Mouse (Mus musculus) gastrocnemius, postnatal 10 days (tissue): ENCODE data around the gene Fam205a1. TPM values are rescaled to one million over a fixed set of nuclear protein-coding genes. Genes with fewer than 3 reads are reported as not detected.
A peak's percentile ranks its signal among the peaks of the same experiment; 100 is the strongest.
"Not testable (repeated sequence)": the region's sequence is repeated elsewhere in the genome, so short reads cannot be mapped to it uniquely, and the experiment has no call there.

Source experiments
- DNase-seq: peaks from one replicate; pipeline ENCODE4 v3.0.0; 2021; ENCODE audit warnings: mixed read lengths
- long read RNA-seq, 2 experiments: library from polyadenylated mRNA; stranded (forward); transcript quantifications; one replicate each; pipeline ENCODE4 v2.0.0; 2021
- total RNA-seq, 2 experiments: library from RNA; stranded (reverse); gene quantifications; 2 replicates each; pipeline ENCODE4 v1.2.3; 2021

The Fam205a1 gene
- total RNA-seq: not detected
- long read RNA-seq, experiment 1: 0 reads
- long read RNA-seq, experiment 2: 0 reads

DNA sequence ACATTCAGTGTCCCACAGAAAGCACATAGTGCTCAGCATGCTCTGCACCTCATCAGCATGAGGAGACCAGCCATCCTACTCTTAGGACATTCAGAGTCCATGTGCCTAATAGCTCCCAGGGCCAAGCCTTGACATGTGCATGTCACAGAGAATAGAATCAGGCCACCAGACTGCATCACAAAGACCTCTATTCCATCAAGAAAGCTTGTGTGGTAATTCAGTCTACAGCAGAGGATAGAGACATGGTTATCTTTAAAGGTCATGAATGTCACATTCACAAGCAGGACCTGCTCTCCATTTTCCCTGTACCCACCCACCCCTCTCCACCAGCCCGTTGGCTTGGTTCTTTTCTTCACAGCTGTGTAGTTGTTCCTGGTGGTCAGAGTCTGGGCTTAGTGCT, at the start of gene Fam205a1:
Gene Fam205a1 (minus strand): TSS at position 101 of the 400 bp plus-strand sequence.
- not testable (repeated sequence) for DNase-seq

- DNase-seq: no peak
Observed at GRCm38 (mm10) chr4:42902730-42903129, 49.0 kb upstream of the Fam205a1 start.

DNA sequence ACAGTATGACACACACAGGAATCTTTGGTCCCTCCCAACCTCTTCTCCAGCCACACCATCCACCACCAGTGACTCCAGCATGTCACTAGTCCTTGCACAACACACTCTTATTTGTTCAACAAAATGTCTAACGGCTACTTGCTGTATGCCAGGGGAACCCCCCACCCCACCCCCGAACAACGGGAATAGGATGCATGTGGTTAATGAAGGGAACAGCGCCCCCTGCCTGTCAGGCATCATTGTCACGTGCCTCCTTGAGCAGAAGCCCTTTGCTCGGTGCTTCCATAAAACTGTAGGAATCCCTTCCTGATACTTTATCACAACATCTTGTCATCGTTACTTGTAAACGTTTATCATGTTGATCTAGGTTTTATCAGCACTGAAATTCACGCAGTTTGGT, 48.5 kb upstream of the Fam205a1 start:
- peak; percentile 40 for DNase-seq

DNA sequence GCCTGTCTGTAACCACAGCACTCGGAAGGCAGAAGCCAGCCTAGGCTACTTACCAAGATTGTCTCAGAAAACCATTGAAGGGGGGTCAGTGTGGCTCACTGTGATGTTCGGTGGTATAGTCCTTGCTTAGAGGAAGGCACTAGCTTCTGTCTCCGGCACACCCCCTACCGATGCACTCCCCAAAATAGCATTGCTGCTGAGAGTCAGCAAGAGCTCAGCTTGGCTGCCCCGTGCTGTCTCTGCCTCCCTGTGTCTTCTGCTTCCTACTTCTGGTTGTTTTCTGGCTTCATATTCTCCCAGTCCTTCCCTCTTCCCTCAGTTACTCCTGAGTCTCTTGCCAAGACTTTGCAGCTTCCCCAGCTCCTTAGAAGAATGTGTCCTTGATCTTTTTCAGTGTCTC, 47.2 kb upstream of the Fam205a1 start:
- DNase-seq: no peak

DNA sequence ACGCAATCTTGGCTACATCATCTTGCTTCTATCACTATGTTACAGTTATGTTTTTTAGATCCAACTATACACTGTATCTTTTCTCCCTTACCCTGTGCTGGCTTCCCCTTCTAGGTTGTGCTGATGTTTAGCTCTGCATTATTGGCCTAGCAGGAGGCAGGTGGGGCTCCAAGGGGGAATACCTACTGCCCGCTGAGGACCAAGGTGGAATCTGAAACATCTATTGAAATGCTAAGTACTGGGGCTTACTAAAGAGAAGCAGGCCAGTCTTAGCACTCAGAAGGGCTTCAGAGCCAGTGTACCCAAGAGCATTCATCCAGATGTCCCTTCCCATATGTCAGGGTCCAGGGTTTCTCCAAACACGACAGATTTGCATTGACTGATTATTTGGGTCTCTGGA, 45.2 kb upstream of the Fam205a1 start:
- no peak for DNase-seq

DNA sequence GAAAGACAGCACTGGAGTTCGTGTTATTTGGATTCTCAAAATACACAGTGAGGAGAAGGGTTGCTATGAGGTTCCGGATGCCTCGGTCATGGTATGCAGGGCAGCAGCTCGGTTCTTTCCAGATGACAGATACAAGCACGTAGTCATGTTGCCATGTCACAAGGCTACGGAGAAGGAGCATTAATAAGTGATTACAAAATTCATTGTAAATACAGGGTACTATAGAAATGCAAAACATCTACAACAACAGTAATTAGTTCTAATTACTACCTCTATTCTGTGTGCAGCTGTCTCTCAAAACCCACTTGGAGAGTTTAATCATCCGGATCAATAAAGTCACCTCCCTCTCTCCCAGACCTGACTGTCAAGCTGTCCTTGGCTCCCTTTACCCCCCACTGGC, 41.4 kb upstream of the Fam205a1 start:
- no peak for DNase-seq

DNA sequence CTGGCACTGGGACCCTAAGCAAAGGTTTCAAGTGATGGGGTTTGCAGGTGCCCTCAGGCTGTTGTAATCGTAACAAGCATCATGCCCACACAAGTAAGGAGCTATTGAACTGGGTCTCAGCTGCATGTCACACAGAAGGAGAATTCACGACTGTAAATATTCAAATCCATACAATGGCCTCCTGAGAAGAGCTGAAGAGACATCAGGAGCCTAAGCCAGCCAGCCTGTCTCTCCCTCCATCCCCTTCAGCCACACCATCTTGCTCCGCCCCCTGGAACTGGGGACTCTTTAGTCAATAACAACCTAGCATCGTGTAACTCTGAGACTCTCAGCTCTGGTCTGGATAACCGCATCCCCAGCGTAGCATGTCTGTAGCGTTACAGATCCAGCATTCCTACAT, 37.5 kb upstream of the Fam205a1 start:
- no peak for DNase-seq

DNA sequence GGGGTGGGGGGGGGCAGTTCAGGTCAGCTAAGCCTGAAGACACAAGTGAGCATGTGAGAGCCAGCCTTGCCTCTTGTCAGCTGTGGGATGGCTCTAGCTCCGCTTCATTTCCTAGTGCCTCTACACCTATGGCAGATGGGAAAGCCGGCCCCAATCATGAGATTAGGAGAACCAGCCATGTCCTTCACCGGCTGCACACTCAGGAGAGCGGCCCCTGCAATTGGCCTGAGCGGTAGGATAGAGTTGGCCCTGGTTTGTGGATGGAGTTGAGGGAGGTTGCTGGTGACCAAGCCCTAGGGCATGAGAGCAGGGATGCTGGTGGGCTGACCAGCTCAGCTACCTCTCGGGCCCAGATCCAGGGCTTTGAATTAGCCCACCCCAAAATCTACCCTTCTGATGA, 35.1 kb upstream of the Fam205a1 start:
- no peak for DNase-seq

DNA sequence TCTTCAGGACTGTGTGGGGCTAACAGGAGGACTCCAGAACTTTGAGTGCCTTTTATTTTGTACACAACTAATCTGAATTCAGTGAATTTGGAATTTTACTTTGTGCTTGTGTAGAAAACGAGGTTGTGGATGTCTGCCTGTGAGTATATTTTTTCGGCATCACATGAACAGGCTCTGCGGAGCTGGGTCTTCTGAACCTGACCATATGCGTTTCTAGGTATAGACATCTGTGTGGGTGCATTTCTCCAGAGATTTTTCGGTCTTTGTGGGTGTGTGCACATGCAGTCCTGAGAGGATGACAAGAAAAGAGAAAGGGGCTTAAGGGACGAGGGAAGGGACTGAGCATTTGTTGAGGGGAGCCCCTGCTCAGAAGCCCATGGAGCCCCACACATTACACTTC, 33.2 kb upstream of the Fam205a1 start:
- no peak for DNase-seq

DNA sequence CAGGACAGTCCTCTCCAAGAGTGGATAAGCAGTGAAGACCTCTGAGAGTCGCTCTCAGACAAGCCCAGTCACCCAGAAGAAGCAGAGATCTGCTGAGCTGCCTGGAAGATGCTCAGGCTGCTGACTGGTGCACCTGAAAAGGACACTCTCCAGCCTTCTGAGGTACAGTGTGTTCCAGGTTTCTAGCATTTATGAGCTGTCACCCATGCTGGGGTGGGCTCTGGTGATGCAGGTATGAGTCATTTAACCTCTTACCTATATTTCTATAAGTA, 26.9 kb upstream of the Fam205a1 start:
- DNase-seq: no peak

DNA sequence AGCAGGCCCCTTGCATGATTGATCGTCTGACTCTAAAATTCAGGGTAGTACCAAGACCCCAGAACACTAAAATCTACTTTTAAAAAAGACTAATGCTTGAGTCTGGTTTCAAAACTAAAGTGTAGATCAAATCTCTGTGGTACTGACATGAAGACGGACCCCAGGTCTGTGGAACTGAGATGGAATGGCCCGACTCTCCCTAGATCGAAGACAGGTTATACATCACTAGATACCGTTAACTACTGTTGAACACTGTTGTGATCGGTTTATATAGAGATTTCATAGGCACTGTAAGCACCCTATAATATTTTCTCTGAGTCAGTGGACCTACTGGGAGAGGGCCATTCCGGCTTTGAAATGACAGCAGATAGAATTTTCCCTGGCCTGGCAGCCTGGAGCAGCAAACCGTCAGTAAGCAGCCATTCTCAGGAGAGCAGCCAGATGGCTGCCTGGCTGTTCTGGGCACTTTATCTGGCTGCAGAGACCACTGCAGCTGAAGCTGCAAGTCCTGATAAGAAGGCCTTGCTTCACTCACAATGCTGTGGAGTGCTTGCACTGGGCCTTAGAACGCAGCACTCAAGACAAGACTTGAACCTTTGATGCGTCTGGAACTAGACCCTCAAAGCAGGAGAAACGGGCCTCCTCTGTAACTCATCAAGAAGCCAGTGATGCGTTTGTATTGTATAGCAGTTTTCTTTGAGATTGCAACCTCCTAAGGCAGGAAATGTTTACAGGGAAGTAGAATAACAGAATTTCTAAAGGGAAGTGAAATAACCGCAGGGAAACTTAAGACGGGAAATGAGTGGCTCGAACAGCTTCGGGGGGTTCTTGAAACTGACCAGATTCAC, 26.4 kb upstream of the Fam205a1 start:
- DNase-seq: no peak

DNA sequence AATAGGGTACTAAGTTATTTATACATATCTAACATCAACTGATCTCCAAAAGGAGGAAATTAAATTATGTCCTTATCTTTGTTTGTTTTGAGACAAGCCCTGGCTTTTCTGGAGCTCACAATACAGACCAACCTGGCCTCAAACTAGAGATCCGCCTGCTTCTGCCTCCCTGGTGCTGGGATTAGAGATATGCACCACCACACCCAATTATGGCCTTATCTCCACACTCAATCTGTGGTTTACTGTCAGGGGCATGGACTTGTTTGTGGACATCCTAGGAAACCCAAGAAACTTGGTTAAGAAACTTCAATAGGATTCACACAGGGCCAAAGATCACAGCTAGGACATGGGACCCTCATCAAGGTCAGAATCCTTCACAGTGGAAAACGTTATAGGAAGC, 24.0 kb upstream of the Fam205a1 start:
- no peak for DNase-seq

- peak; percentile 29 for DNase-seq
Observed at GRCm38 (mm10) chr4:42876586-42877291, 23.1 kb upstream of the Fam205a1 start.

- no peak for DNase-seq
Observed at GRCm38 (mm10) chr4:42874134-42874533, 20.4 kb upstream of the Fam205a1 start, which contains the start of gene Fam205c. TSS of gene Fam205c (minus strand) at chr4:42874234.

DNA sequence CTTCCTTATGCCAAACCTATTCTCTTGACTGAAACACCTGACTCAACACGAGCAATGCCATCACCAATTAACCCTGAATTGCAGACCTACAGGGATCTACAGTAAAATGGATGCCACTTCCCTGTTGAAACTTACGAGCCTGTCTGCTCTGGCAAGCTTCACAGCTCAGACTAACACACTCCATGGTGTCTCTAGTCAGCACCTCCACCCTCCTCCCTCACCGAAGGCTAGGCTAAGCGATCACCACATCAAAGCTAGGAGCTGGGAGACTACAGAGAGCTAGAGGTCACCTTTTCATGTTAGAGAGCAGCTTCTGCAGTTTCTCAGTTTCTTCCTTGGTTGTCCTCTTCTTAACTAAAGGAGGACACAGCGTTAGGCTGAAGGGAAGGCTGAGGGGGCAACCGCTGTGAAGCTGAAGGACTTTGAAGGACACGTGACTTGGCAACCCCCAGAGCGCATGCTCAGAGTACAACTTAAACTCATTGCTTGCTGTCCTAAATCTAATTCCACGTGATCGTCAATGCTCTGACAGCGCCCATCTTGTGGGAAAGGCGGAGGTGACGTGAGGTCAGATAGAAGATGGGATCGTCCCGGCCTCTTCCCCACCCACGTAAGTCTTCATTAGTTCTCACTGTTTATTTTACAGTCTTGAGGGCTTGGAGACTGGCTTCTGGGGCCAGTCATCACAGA, 19.2 kb upstream of the Fam205a1 start:
- DNase-seq: no peak

- no peak for DNase-seq
Observed at GRCm38 (mm10) chr4:42872151-42872550, 18.5 kb upstream of the Fam205a1 start.

DNA sequence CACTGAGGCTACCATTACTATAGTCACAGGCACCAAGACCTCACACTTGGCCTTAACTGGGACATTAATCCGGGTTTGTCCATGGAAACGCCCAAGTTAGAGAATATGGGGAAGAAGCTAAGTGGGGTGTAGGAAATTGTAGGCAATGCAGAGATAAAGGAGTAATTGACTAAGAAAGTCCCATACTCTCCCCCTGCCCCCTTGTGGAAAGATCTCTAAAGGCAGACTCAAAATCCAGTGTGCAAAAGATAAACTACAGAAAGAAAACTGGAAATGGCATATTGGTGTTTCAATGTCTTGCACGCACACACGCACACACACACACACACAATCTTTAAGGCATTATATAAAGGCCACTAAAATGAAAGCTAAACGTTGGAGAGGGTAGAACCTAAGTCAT, 17.1 kb upstream of the Fam205a1 start:
- DNase-seq: no peak

DNA sequence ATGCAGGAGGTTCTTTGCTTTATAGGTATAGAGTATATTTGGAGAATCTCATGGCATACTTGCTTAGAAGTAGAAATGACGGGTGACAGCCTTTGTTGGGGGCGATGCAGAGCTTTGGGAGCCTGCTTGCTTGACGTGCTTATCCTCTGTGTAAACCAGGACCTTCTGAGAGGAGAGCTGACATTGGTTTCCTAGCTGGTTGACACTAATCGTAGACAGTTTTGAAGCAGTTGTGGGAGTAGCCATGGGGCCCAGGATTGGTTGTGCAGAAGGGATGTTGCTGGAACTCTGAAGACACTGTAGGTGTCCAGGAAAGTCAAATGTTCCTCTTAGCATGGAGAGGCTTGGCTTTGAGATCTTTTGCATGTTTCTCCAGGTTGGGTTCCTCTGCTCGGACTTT, 14.5 kb upstream of the Fam205a1 start:
- no peak for DNase-seq

DNA sequence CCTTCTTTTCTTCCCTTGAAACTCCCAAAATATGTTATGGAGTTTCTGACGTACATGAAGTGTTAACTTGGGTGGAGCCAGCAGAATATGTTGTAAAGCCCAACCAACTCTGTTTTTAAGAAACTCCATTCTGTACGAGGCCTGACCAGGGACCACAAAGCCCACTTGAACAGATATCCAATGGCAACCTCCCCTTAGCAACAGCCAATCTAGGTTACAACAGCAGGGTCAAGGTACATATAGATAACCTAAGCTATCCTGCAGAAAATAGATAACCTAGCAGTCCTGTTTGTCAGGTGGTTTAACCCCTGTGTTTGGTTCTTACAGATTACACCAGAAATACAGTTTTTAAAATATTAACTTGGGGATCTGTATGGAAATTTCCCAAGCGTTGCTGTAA, 13.7 kb upstream of the Fam205a1 start:
- no peak for DNase-seq

DNA sequence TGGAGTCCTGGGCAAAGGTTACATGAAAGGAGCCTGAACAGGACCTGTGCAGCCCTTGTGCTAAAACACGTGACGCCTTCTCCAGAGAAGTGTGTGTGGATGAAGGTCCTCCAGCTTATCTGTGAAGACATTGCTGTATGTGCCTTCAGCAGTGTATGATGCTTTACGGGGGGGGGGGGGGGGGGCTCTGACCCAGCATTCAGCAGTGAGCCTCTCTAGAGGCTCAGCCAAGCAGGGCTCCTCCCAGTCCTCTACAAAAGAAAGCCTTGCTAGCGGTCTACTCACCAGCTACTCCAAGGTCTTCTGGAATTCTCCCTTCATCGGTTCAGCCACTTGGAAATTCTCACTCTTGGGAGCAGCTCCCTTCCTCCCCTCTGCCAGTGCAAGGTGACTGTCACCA, 9.8 kb upstream of the Fam205a1 start:
- DNase-seq: not testable (repeated sequence)

DNA sequence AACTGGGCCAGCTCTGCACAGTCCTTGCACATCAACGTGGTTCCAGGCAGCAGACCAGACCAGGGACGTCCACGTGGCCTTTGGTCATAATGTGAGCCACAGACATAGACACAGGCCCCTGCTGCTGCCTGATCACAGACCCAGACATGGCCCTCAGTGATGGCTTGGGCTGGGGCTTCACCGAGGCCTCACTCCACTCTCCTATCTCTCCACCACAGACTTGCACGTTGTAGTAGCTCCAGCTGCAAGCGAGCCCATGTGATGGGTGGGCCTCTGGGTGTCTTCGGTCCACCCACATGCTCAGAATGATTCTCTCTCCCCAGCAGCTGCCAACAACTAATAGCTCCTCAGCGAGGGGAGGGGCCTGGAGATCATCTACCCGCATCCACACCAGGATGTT, 6.8 kb upstream of the Fam205a1 start:
- not testable (repeated sequence) for DNase-seq

- DNase-seq: not testable (repeated sequence)
Observed at GRCm38 (mm10) chr4:42856671-42857070, 3.0 kb upstream of the Fam205a1 start, which contains the start of gene Gm12394. TSS of gene Gm12394 (minus strand) at chr4:42856771.
